Mouse (Mus musculus): ENCODE results near the gene Spocd1. TPM values are rescaled to one million over a fixed set of nuclear protein-coding genes. Genes with fewer than 3 reads are reported as not detected.

The Spocd1 gene
- polyA plus RNA-seq, 1 experiment from 2014 or later, result 0.15 TPM

- 60% methylated on average over 4 of the region's 4 CpGs for WGBS
- H3K4me2 ChIP-seq (ENCODE audit: low read length), result no peak overlapping the region
- H3K27me3 ChIP-seq (replicated peaks; ENCODE audit: control insufficient read depth, insufficient read depth, low read length), result no peaks in the 10 kb centered on the region
- DNase-seq (ENCODE audit: low spot score), result no peak
- no peak overlapping the region for H3K9ac ChIP-seq (ENCODE audit: low read length)
- H3K36me3 ChIP-seq (ENCODE audit: control insufficient read depth, insufficient read depth, low read length), result no peaks in the 10 kb centered on the region
- peaks cover 11% of the 10 kb centered on the region for H3K4me1 ChIP-seq (replicated peaks; ENCODE audit: control insufficient read depth, insufficient read depth, low read length)
- no peak overlapping the region for H3K4me3 ChIP-seq (ENCODE audit: low read depth, low read length)
- no peak for ATAC-seq (replicated peaks; ENCODE audit: low FRiP score, low TSS enrichment, low read depth)
- no peaks in the 10 kb centered on the region for H3K9me3 ChIP-seq (ENCODE audit: control insufficient read depth, low read length)
- no peak overlapping the region for H3K27ac ChIP-seq (ENCODE audit: low read depth)
Observed at GRCm38 (mm10) chr4:129914686-129915085, 14.4 kb upstream of the Spocd1 start.

DNA sequence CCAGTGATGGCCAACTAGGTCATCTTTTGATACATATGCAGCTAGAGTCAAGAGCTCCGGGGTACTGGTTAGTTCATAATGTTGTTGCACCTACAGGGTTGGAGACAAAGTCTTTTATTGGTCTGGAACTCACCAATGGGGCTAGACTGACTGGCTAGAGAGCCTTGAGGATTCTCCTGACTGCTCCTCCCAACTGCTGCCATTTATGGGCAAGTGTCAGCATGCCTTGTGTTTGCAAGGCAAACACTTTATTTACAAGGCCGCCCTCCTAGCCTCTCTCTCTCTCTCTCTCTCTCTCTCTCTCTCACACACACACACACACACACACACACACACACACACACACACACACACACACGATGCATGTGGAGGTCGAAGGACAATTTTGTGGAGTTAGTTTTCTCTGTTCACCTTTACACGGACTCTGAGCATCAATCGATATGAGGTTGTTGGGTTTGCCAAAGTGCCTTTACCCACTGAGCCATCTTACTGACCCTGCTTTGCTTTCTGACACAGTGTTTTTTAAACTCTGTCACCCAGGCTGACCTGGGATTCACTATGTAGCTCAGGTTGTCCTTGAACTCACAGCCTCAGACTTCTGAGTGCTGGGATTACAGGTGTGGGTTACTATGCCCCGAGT lies 13.6 kb upstream of the Spocd1 start:
- H3K9me3 ChIP-seq (ENCODE audit: control insufficient read depth, low read length), result no peaks in the 10 kb centered on the region
- no peaks in the 10 kb centered on the region for H3K36me3 ChIP-seq (ENCODE audit: control insufficient read depth, insufficient read depth, low read length)
- H3K9ac ChIP-seq (ENCODE audit: low read length), result no peak overlapping the region
- H3K4me1 ChIP-seq (replicated peaks; ENCODE audit: control insufficient read depth, insufficient read depth, low read length), result peaks cover 11% of the 10 kb centered on the region
- WGBS, result 85% methylated on average over 7 of the region's 7 CpGs
- H3K27me3 ChIP-seq (replicated peaks; ENCODE audit: control insufficient read depth, insufficient read depth, low read length), result no peaks in the 10 kb centered on the region
- H3K4me3 ChIP-seq (ENCODE audit: low read depth, low read length), result no peak overlapping the region
- H3K27ac ChIP-seq (ENCODE audit: low read depth), result no peak overlapping the region
- no peak for DNase-seq (ENCODE audit: low spot score)
- ATAC-seq (replicated peaks; ENCODE audit: low FRiP score, low TSS enrichment, low read depth), result no peak
- no peak overlapping the region for H3K4me2 ChIP-seq (ENCODE audit: low read length)

DNA sequence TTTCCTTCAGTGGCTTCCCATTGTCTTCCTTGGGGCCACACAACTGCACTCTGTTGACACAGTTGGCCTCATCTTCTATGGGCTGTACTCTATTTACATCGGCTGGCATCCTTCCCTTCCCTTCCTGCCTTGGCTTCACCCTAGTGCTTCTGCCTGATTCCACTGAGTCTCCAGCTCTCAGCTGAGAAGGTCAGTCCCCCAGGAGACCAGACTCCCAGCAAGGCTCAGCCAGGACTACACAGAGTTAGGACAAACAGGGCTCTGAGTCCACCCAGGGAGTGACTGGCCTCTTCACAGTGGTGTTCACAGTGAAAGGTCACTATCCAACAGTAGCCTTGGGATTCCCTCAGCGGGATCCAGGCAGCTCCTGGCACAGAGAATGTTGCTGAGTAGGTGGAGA lies 12.9 kb upstream of the Spocd1 start:
- Histone ChIP-seq H3K27me3 (replicated peaks; ENCODE audit: control insufficient read depth, insufficient read depth, low read length) (no peaks in the 10 kb centered on the region), H3K9ac (ENCODE audit: low read length) (no peak overlapping the region), H3K4me2 (ENCODE audit: low read length) (no peak overlapping the region), H3K27ac (ENCODE audit: low read depth) (no peak overlapping the region), H3K4me3 (ENCODE audit: low read depth, low read length) (no peak overlapping the region), H3K4me1 (replicated peaks; ENCODE audit: control insufficient read depth, insufficient read depth, low read length) (peaks cover 14% of the 10 kb centered on the region), H3K36me3 (ENCODE audit: control insufficient read depth, insufficient read depth, low read length) (no peaks in the 10 kb centered on the region), H3K9me3 (ENCODE audit: control insufficient read depth, low read length) (no peaks in the 10 kb centered on the region)
- DNase-seq (ENCODE audit: low spot score) (no peak), ATAC-seq (replicated peaks; ENCODE audit: low FRiP score, low TSS enrichment, low read depth) (no peak)
- WGBS, result 30% methylated on average over 2 of the region's 2 CpGs

DNA sequence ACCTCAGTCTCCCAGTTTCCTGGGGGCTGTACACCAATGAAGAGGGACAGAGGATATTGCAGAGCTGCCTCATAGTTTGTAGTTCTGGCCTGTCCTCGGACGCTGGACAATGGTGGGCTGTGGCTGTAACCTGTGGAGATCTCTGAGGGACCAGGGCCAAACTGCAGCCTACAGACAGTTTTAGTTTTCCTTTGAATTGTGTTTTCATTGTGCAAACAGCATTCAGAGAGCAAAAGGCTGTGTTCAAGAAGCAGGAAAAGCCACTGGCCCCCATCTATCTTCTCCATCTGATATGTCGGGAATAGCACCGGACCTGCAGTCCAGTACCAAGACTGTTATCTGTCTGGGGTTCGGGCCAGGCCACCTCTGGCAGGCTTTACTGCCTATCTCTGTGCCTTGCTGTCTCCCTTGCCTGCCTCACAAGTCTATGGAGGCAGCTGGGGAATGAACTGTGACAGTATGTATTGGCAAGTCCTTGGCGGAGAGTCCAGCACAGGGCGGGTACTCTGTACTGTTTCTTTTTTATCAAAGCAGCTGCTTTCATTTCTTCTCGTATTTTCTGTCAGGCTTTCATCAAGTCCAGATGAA lies 11.9 kb upstream of the Spocd1 start:
- no peak for ATAC-seq (replicated peaks; ENCODE audit: low FRiP score, low TSS enrichment, low read depth)
- Histone ChIP-seq H3K4me1 (replicated peaks; ENCODE audit: control insufficient read depth, insufficient read depth, low read length) (peaks cover 17% of the 10 kb centered on the region), H3K4me2 (ENCODE audit: low read length) (no peak overlapping the region), H3K36me3 (ENCODE audit: control insufficient read depth, insufficient read depth, low read length) (no peaks in the 10 kb centered on the region), H3K9me3 (ENCODE audit: control insufficient read depth, low read length) (no peaks in the 10 kb centered on the region), H3K27me3 (replicated peaks; ENCODE audit: control insufficient read depth, insufficient read depth, low read length) (no peaks in the 10 kb centered on the region), H3K9ac (ENCODE audit: low read length) (no peak overlapping the region), H3K27ac (ENCODE audit: low read depth) (no peak overlapping the region), H3K4me3 (ENCODE audit: low read depth, low read length) (no peak overlapping the region)
- DNase-seq (ENCODE audit: low spot score), result no peak
- WGBS, result 63% methylated on average over 8 of the region's 8 CpGs

DNA sequence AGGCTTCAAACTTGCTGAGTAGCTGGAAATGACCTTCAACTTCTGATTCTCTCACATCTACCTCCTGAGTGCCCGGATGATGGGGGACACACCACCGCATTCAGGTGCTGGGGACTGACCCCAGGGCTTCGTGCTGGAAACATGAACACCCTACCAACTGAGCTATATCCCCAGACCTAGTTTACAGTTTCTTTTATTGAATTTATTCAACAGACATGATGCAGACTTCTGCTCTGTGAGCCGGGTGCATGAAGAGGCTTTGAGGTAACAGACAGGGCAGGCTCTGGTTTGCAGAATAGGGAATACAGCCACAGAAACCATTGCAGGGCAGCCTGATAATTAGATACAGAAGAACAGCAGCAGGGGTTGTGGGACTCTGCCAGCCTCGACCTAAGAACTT lies 10.6 kb upstream of the Spocd1 start:
- Histone ChIP-seq H3K4me3 (ENCODE audit: low read depth, low read length) (no peak overlapping the region), H3K36me3 (ENCODE audit: control insufficient read depth, insufficient read depth, low read length) (no peaks in the 10 kb centered on the region), H3K9me3 (ENCODE audit: control insufficient read depth, low read length) (no peaks in the 10 kb centered on the region), H3K27ac (ENCODE audit: low read depth) (no peak overlapping the region), H3K4me1 (replicated peaks; ENCODE audit: control insufficient read depth, insufficient read depth, low read length) (peaks cover 17% of the 10 kb centered on the region), H3K9ac (ENCODE audit: low read length) (no peak overlapping the region), H3K4me2 (ENCODE audit: low read length) (no peak overlapping the region), H3K27me3 (replicated peaks; ENCODE audit: control insufficient read depth, insufficient read depth, low read length) (no peaks in the 10 kb centered on the region)
- ATAC-seq (replicated peaks; ENCODE audit: low FRiP score, low TSS enrichment, low read depth), result no peak
- DNase-seq (ENCODE audit: low spot score), result no peak
- 73% methylated on average over 5 of the region's 5 CpGs for WGBS

DNA sequence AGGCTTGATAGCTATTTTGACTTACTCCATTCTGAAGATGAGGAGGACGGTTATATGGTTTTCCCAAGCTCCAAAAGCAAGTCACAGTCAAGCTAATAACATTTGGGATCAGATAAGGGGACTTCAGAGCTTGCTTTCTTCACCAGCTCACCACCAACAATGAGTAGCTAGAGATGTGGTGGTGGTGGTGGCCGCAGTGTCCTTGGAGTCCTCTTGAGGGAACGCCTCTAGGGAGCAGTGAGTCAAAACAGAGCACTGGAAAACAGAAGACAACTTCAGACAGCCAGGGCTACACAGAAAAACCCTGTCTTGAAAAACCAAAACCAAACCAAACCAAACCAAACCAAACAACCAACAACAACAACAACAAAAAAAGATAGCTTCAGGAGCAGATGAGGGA lies 10.1 kb upstream of the Spocd1 start:
- H3K36me3 ChIP-seq (ENCODE audit: control insufficient read depth, insufficient read depth, low read length), result no peaks in the 10 kb centered on the region
- H3K4me3 ChIP-seq (ENCODE audit: low read depth, low read length), result no peak overlapping the region
- H3K27me3 ChIP-seq (replicated peaks; ENCODE audit: control insufficient read depth, insufficient read depth, low read length), result no peaks in the 10 kb centered on the region
- no peak overlapping the region for H3K9ac ChIP-seq (ENCODE audit: low read length)
- WGBS, result 74% methylated on average over 3 of the region's 3 CpGs
- DNase-seq (ENCODE audit: low spot score), result no peak
- H3K4me2 ChIP-seq (ENCODE audit: low read length), result no peak overlapping the region
- no peaks in the 10 kb centered on the region for H3K9me3 ChIP-seq (ENCODE audit: control insufficient read depth, low read length)
- no peak overlapping the region for H3K27ac ChIP-seq (ENCODE audit: low read depth)
- H3K4me1 ChIP-seq (replicated peaks; ENCODE audit: control insufficient read depth, insufficient read depth, low read length), result peaks cover 14% of the 10 kb centered on the region
- no peak for ATAC-seq (replicated peaks; ENCODE audit: low FRiP score, low TSS enrichment, low read depth)

- Histone ChIP-seq H3K9ac (ENCODE audit: low read length) (no peak overlapping the region), H3K27me3 (replicated peaks; ENCODE audit: control insufficient read depth, insufficient read depth, low read length) (no peaks in the 10 kb centered on the region), H3K4me1 (replicated peaks; ENCODE audit: control insufficient read depth, insufficient read depth, low read length) (peaks cover 6% of the 10 kb centered on the region), H3K4me2 (ENCODE audit: low read length) (no peak overlapping the region), H3K9me3 (ENCODE audit: control insufficient read depth, low read length) (no peaks in the 10 kb centered on the region), H3K4me3 (ENCODE audit: low read depth, low read length) (no peak overlapping the region), H3K36me3 (ENCODE audit: control insufficient read depth, insufficient read depth, low read length) (no peaks in the 10 kb centered on the region), H3K27ac (ENCODE audit: low read depth) (peak overlapping the region; percentile 47; the same call in 1 of the 2 replicates)
- ATAC-seq (replicated peaks; ENCODE audit: low FRiP score, low TSS enrichment, low read depth) (no peak), DNase-seq (ENCODE audit: low spot score) (no peak)
- 90% methylated on average over 15 of the region's 15 CpGs for WGBS
Observed at GRCm38 (mm10) chr4:129920542-129921313, 8.3 kb upstream of the Spocd1 start.

DNA sequence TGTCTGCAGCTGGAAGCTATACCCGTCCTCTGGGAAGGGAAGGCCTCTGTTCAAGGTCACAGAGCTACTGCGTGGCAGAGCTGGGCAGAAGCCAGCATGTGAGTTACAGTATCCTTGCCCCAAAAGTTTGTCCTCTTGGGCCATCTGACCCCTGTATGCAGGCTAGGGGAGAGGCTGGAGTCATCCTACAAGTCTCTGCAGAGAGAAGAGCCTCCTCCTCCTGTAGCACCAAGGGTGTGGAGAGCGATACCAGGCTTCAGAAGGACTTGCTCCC lies 7.8 kb upstream of the Spocd1 start:
- no peak overlapping the region for H3K9ac ChIP-seq (ENCODE audit: low read length)
- WGBS, result 40% methylated on average over 3 of the region's 3 CpGs
- no peaks in the 10 kb centered on the region for H3K9me3 ChIP-seq (ENCODE audit: control insufficient read depth, low read length)
- no peak overlapping the region for H3K4me2 ChIP-seq (ENCODE audit: low read length)
- peaks cover 6% of the 10 kb centered on the region for H3K4me1 ChIP-seq (replicated peaks; ENCODE audit: control insufficient read depth, insufficient read depth, low read length)
- ATAC-seq (replicated peaks; ENCODE audit: low FRiP score, low TSS enrichment, low read depth) (no peak), DNase-seq (ENCODE audit: low spot score) (no peak)
- H3K27me3 ChIP-seq (replicated peaks; ENCODE audit: control insufficient read depth, insufficient read depth, low read length), result no peaks in the 10 kb centered on the region
- peak overlapping the region; percentile 47; the same call in 1 of the 2 replicates for H3K27ac ChIP-seq (ENCODE audit: low read depth)
- H3K36me3 ChIP-seq (ENCODE audit: control insufficient read depth, insufficient read depth, low read length), result no peaks in the 10 kb centered on the region
- no peak overlapping the region for H3K4me3 ChIP-seq (ENCODE audit: low read depth, low read length)

DNA sequence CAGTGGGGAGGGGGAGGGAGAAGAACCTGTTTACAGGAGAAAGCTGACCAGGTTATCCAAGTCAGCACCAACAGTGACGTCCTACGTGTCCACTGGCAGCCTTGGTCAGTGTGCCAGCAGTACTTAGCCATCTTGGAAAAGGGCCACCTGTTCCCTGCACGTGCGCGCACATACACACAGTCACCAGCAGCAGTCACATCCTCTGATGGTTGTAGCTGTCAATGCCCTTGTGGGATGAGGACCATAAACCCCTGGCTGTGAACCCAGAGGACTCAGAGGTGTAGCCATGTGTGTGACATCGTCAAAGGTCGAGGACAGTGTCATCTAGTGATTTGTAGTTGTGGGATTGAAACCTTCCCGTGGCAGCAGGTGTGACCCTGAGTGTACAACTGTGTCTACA lies 4.9 kb upstream of the Spocd1 start:
- DNase-seq (ENCODE audit: low spot score), result no peak
- H3K9me3 ChIP-seq (ENCODE audit: control insufficient read depth, low read length), result no peaks in the 10 kb centered on the region
- H3K27me3 ChIP-seq (replicated peaks; ENCODE audit: control insufficient read depth, insufficient read depth, low read length), result no peaks in the 10 kb centered on the region
- peaks cover 15% of the 10 kb centered on the region for H3K4me1 ChIP-seq (replicated peaks; ENCODE audit: control insufficient read depth, insufficient read depth, low read length)
- 83% methylated on average over 8 of the region's 8 CpGs for WGBS
- H3K36me3 ChIP-seq (ENCODE audit: control insufficient read depth, insufficient read depth, low read length), result no peaks in the 10 kb centered on the region
- H3K4me3 ChIP-seq (ENCODE audit: low read depth, low read length), result no peak overlapping the region
- no peak for ATAC-seq (replicated peaks; ENCODE audit: low FRiP score, low TSS enrichment, low read depth)
- no peak overlapping the region for H3K27ac ChIP-seq (ENCODE audit: low read depth)
- H3K4me2 ChIP-seq (ENCODE audit: low read length), result no peak overlapping the region
- no peak overlapping the region for H3K9ac ChIP-seq (ENCODE audit: low read length)

Measured in intestine, embryonic 14.5 days (tissue).